9 mouse cellular contexts compared by ENCODE assay signal in the genomic region with DNA sequence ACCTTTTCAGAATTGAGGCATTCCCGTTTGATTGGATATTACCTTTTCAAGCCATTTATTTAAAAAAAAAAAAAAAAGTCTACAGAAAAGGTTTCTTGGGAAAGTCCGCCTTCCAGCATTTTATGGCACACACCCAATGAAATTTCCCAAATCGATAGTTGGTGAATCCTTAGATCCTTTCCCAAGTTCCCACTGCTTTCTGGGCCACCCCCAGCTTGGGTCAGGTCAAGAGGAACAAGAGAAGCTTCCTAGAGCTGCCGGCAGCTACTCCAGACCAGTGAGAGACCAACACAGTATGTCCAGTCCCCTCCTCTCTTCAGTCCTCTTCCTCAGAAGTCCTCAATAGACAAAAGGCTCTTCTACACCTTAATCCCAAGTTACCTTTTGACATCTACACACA. TPM values are rescaled to one million over a fixed set of nuclear protein-coding genes. Genes with fewer than 3 reads are reported as not detected.
DNase-seq lines count a peak whose midpoint lies in the region; ATAC-seq lines count a peak whose summit lies in the region.
"Had no signal": no experiment of that assay in that cellular context is flagged by ENCODE, and none has a peak within 500 bp of the region (broad histone marks: within the 10 kb centered on the region; RNA-seq: fewer than 3 reads in every experiment).

No protein-coding gene starts in this region.

- no peaks in the 10 kb centered on the region for H3K27me3 ChIP-seq in lung, embryonic 16.5 days (ENCODE audit: control insufficient read depth, insufficient read depth, low read depth, low read length)
- no peaks in the 10 kb centered on the region for H3K27me3 ChIP-seq in forebrain, embryonic 16.5 days (replicated peaks; ENCODE audit: control insufficient read depth, insufficient read depth, low read length)
- peaks cover 24% of the 10 kb centered on the region; the same call in 1 of the 2 replicates for H3K27me3 ChIP-seq in liver, embryonic 13.5 days
- H3K27me3 ChIP-seq in stomach, embryonic 16.5 days (ENCODE audit: control insufficient read depth, insufficient read depth, low read length) = no peaks in the 10 kb centered on the region

- peak overlapping the region; percentile 62 for H3K4me2 ChIP-seq in lung, embryonic 16.5 days (ENCODE audit: low read depth, low read length)
- peak overlapping the region; percentile 62 for H3K4me2 ChIP-seq in forebrain, embryonic 16.5 days (ENCODE audit: low read length)
- H3K4me2 ChIP-seq in liver, embryonic 13.5 days = peak overlapping the region; percentile 76
- H3K4me2 ChIP-seq in stomach, embryonic 16.5 days (ENCODE audit: low read depth, low read length) = peak overlapping the region; percentile 64

- H3K9me3 ChIP-seq in lung, embryonic 16.5 days (ENCODE audit: control insufficient read depth, low read length) = no peaks in the 10 kb centered on the region
- no peaks in the 10 kb centered on the region for H3K9me3 ChIP-seq in forebrain, embryonic 16.5 days (ENCODE audit: control insufficient read depth, low read length)
- H3K9me3 ChIP-seq in liver, embryonic 13.5 days (replicated peaks) = no peaks in the 10 kb centered on the region
- H3K9me3 ChIP-seq in stomach, embryonic 16.5 days (replicated peaks; ENCODE audit: control insufficient read depth, low read length) = no peaks in the 10 kb centered on the region; the same call in 1 of the 2 replicates

- peak; percentile 27; the same call in 1 of the 2 replicates for ATAC-seq in lung, embryonic 16.5 days (ENCODE audit: low read depth)
- no peak for ATAC-seq in forebrain, embryonic 16.5 days
- ATAC-seq in liver, embryonic 13.5 days (ENCODE audit: low read depth) = peak; percentile 34; the same call in 1 of the 2 replicates
- ATAC-seq in stomach, embryonic 16.5 days (ENCODE audit: insufficient read depth, low FRiP score) = no peak

- H3K4me1 ChIP-seq in lung, embryonic 16.5 days (replicated peaks; ENCODE audit: control insufficient read depth, insufficient read depth, low read length) = peaks cover 26% of the 10 kb centered on the region
- peaks cover 13% of the 10 kb centered on the region for H3K4me1 ChIP-seq in forebrain, embryonic 16.5 days (replicated peaks; ENCODE audit: control insufficient read depth, insufficient read depth, low read length)
- peaks cover 62% of the 10 kb centered on the region for H3K4me1 ChIP-seq in liver, embryonic 13.5 days (replicated peaks)
- H3K4me1 ChIP-seq in stomach, embryonic 16.5 days (ENCODE audit: control insufficient read depth, insufficient read depth, low read length) = peaks cover 22% of the 10 kb centered on the region

- H3K9ac ChIP-seq in lung, embryonic 16.5 days (ENCODE audit: low read length) = peak overlapping the region; percentile 61
- no peak overlapping the region for H3K9ac ChIP-seq in forebrain, embryonic 16.5 days (replicated peaks; ENCODE audit: low read depth, low read length)
- peak overlapping the region; percentile 73 for H3K9ac ChIP-seq in liver, embryonic 13.5 days
- H3K9ac ChIP-seq in stomach, embryonic 16.5 days (ENCODE audit: low read length) = peak overlapping the region; percentile 66

- H3K27ac ChIP-seq in lung, embryonic 16.5 days (ENCODE audit: low read length) = peak overlapping the region; percentile 94
- no peak overlapping the region for H3K27ac ChIP-seq in forebrain, embryonic 16.5 days (ENCODE audit: low read length)
- peak overlapping the region; percentile 92 for H3K27ac ChIP-seq in liver, embryonic 13.5 days
- H3K27ac ChIP-seq in stomach, embryonic 16.5 days (ENCODE audit: low read length) = peak overlapping the region; percentile 92

- DNase-seq in lung, adult 18-20 months = no peak
- DNase-seq in liver, embryonic 13.5 days = no peak
- DNase-seq in spleen, postnatal 14 days (ENCODE audit: low spot score in 2 of 2) = no peak
- no peak for DNase-seq in B cell, adult 2 months
- no peak for DNase-seq in cerebellum, adult 8-10 months
- DNase-seq: thymus, adult 18-20 months had no signal

- H3K36me3 ChIP-seq in lung, embryonic 16.5 days (ENCODE audit: control insufficient read depth, insufficient read depth, low read length) = no peaks in the 10 kb centered on the region
- no peaks in the 10 kb centered on the region for H3K36me3 ChIP-seq in forebrain, embryonic 16.5 days (ENCODE audit: control insufficient read depth, insufficient read depth)
- H3K36me3 ChIP-seq in liver, embryonic 13.5 days = no peaks in the 10 kb centered on the region
- H3K36me3 ChIP-seq in stomach, embryonic 16.5 days (ENCODE audit: control insufficient read depth, insufficient read depth, low read length) = no peaks in the 10 kb centered on the region

- peak overlapping the region; percentile 38 for H3K4me3 ChIP-seq in lung, embryonic 16.5 days (ENCODE audit: low read length)
- H3K4me3 ChIP-seq in forebrain, embryonic 16.5 days (replicated peaks; ENCODE audit: low read length) = peak overlapping the region; percentile 34
- peak overlapping the region; percentile 44 for H3K4me3 ChIP-seq in liver, embryonic 13.5 days (replicated peaks)
- peak overlapping the region; percentile 35 for H3K4me3 ChIP-seq in stomach, embryonic 16.5 days (replicated peaks; ENCODE audit: low read length)

- 9% methylated on average over 4 of the region's 4 CpGs for WGBS in lung, embryonic 16.5 days
- WGBS in forebrain, embryonic 16.5 days = 23% methylated on average over 4 of the region's 4 CpGs
- 9% methylated on average over 4 of the region's 4 CpGs for WGBS in liver, embryonic 13.5 days (ENCODE audit: insufficient replicate concordance)
- 12% methylated on average over 4 of the region's 4 CpGs for WGBS in stomach, embryonic 16.5 days

RNA-seq across cellular contexts. Expression of gene Egln3, which starts 40.5 kb away (rescaled TPM):
- 23.0 and 27.2 TPM in 2 replicates for polyA plus RNA-seq in lung, embryonic 16.5 days (2015; fragmentation: Nextera tagmentation; extraction: Ambion mirVana)
- 7.1 and 8.7 TPM in 2 replicates for polyA plus RNA-seq in forebrain, embryonic 16.5 days (2015; fragmentation: Nextera tagmentation; extraction: Ambion mirVana)
- polyA plus RNA-seq in liver, embryonic 13.5 days (2015; fragmentation: Nextera tagmentation; extraction: Ambion mirVana) = 1.6 and 1.8 TPM in 2 replicates
- 59.8 and 64.7 TPM in 2 replicates for polyA plus RNA-seq in stomach, embryonic 16.5 days (2015; fragmentation: Nextera tagmentation; extraction: Ambion mirVana)

Comparison
In these comparisons a context has a peak if more than half of its experiments do, and no peak if none do; other contexts are left out.
1. ATAC-seq: peak in lung, embryonic 16.5 days (single experiment) and liver, embryonic 13.5 days (single experiment); none in forebrain, embryonic 16.5 days (single experiment) and stomach, embryonic 16.5 days (single experiment).
2. Peak in every context shown above with its lines, with median percentiles within 50 percentile points of each other: H3K4me2 ChIP-seq and H3K4me3 ChIP-seq.